Mouse (Mus musculus) bone marrow, adult 2 months (tissue): ENCODE measurements around the gene Veph1.

Source experiments
- CTCF ChIP-seq: fragments of 200-500 bp; IDR thresholded peaks from 2 replicates; pipeline ENCODE4 v1.5.1; 2011; ENCODE audit warnings: low read length, control low read depth; ENCODE audit not compliant: control insufficient read depth, insufficient read depth
- POLR2A ChIP-seq: fragments of 200-500 bp; IDR thresholded peaks from 2 replicates; pipeline ENCODE4 v1.6.1; 2011; ENCODE audit warnings: low read depth, mild to moderate bottlenecking, control low read depth, low read length, borderline replicate concordance; ENCODE audit not compliant: control insufficient read depth

- TF ChIP-seq CTCF (no peak), POLR2A (no peak)
Observed at GRCm38 (mm10) chr3:66310586-66310985, 13.9 kb upstream of the Veph1 start.
